Mouse (Mus musculus): ENCODE data around the gene Fyn.

Gene Fyn

GRCm38 (mm10) chr10:39485939-39486338 is 117.3 kb downstream of the Fyn start:
- DNase-seq: no peak

GRCm38 (mm10) chr10:39486501-39487450 is 118.1 kb downstream of the Fyn start:
- DNase-seq: no peak

GRCm38 (mm10) chr10:39487740-39488415 is 119.2 kb downstream of the Fyn start:
- DNase-seq: no peak

- no peak for DNase-seq
Measured at GRCm38 (mm10) chr10:39488542-39488941, 119.9 kb downstream of the Fyn start.

GRCm38 (mm10) chr10:39488956-39489355 is 120.3 kb downstream of the Fyn start:
- no peak for DNase-seq

GRCm38 (mm10) chr10:39490349-39491121 is 121.9 kb downstream of the Fyn start:
- DNase-seq: no peak

GRCm38 (mm10) chr10:39492146-39492545 is 123.5 kb downstream of the Fyn start:
- DNase-seq: no peak

GRCm38 (mm10) chr10:39493007-39493406 is 124.4 kb downstream of the Fyn start:
- DNase-seq: no peak

GRCm38 (mm10) chr10:39498641-39499040 is 130.0 kb downstream of the Fyn start:
- DNase-seq: no peak

GRCm38 (mm10) chr10:39501571-39501970 is 132.9 kb downstream of the Fyn start:
- no peak for DNase-seq

- peak; percentile 78 for DNase-seq
Measured at GRCm38 (mm10) chr10:39501977-39502706, 133.5 kb downstream of the Fyn start.

GRCm38 (mm10) chr10:39503331-39503730 is 134.7 kb downstream of the Fyn start:
- DNase-seq: no peak

GRCm38 (mm10) chr10:39505007-39505406 is 136.4 kb downstream of the Fyn start:
- no peak for DNase-seq

- DNase-seq: no peak
Measured at GRCm38 (mm10) chr10:39505621-39506020, 137.0 kb downstream of the Fyn start.

- DNase-seq: no peak
Measured at GRCm38 (mm10) chr10:39506353-39506752, 137.7 kb downstream of the Fyn start.

- DNase-seq: peak; percentile 77
Measured at GRCm38 (mm10) chr10:39506831-39507230, 138.2 kb downstream of the Fyn start.

- no peak for DNase-seq
Measured at GRCm38 (mm10) chr10:39508801-39509200, 140.1 kb downstream of the Fyn start.

GRCm38 (mm10) chr10:39509937-39510336 is 141.3 kb downstream of the Fyn start:
- no peak for DNase-seq

GRCm38 (mm10) chr10:39512631-39513314 is 144.1 kb downstream of the Fyn start:
- DNase-seq: no peak

- no peak for DNase-seq
Measured at GRCm38 (mm10) chr10:39514916-39515315, 146.3 kb downstream of the Fyn start.

- DNase-seq: no peak
Measured at GRCm38 (mm10) chr10:39516541-39517133, 148.0 kb downstream of the Fyn start.
